Mouse (Mus musculus) lung, adult 2 months (tissue): ENCODE data around the gene Cep68.

Source experiments
- CTCF ChIP-seq: fragments of 200-500 bp; IDR thresholded peaks from 2 replicates; pipeline ENCODE4 v1.5.1; 2011; ENCODE audit warnings: mild to moderate bottlenecking, low read length, control low read depth; ENCODE audit not compliant: insufficient read depth
- POLR2A ChIP-seq: fragments of 200-500 bp; IDR thresholded peaks from 2 replicates; pipeline ENCODE4 v1.6.1; 2011; ENCODE audit warnings: low read depth, mild to moderate bottlenecking, control low read depth, low read length, borderline replicate concordance; ENCODE audit errors: extremely low read depth

DNA sequence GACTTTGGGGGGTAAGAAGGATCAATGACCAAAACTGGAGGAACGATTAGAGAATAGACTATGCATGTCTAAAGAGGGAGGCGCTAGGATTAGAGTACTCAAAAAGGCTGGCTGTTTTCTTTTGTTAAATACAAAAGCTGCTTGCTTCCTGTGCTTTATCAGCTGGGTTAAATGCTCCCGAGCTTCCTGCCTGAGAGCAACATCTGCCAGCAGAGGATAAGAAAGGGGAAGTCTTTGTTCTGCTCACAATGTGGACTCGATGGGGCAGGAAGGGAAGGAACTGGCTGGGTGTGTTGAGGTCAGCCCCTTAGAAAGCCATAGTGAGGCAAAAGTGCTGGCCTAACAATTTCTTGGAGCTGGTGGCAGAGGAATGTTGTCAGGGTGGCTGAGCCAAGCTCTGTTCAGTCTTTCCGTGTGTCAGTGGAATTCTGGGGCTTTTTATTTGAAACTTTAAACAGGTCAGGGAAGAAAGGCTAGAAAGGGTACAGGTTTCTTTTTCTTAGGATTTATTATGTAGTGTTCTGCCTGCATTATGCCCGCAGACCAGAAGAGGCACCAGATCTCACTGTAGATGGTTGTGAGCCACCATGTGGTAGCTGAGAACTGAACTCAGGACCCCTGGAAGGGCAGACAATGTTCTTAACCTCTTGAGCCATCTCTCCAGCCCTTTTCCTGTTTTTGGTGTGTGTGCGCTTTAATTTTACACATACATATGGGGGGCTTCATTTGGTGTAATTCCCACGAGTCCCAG is 17.9 kb downstream of the Cep68 start:
- TF ChIP-seq POLR2A (no peak), CTCF (0 out of 2 replicates have a peak, but pooled peaks have one; percentile 12)
